Mouse (Mus musculus): Measurements from ENCODE around the gene Irak2. TPM values are rescaled to one million over a fixed set of nuclear protein-coding genes. Genes with fewer than 3 reads are reported as not detected.
A peak's percentile ranks its signal among the peaks of the same experiment; 100 is the strongest.

Irak2 gene
- total and polyA plus RNA-seq, 2 experiments from 2014 or later = 4.8 to 13.9 TPM

- Histone ChIP-seq H3K27ac (peak within 1 kb of the TSS; percentile 93), H3K9me3 (ENCODE audit: low read length) (no peaks in the 10 kb centered on the region), H3K27me3 (ENCODE audit: insufficient read depth, low read length) (no peaks in the 10 kb centered on the region), H3K9ac (replicated peaks; ENCODE audit: low read length) (peak within 1 kb of the TSS; percentile 92), H3K4me3 (ENCODE audit: low read length) (peak within 1 kb of the TSS; percentile 90), H3K36me3 (ENCODE audit: insufficient read depth, low read length) (no peaks in the 10 kb centered on the region), H3K4me1 (ENCODE audit: insufficient read depth, low read length) (peaks cover 10% of the 10 kb centered on the region; the same call in 1 of the 2 replicates), H3K4me2 (ENCODE audit: low read depth, low read length) (peak within 1 kb of the TSS; percentile 69)
- ATAC-seq = peak; percentile 95
- WGBS = under 1% methylated on average over 61 of the region's 65 CpGs
- peak; percentile 68 for TF ChIP-seq CTCF (IDR thresholded peaks at IDR 0.05; ENCODE audit: low read depth)
- DNase-seq (ENCODE audit: low spot score) = peak; percentile 96
These were observed 33.6 kb upstream of the Irak2 start, which contains the start of gene Brk1 for GRCm38 (mm10) chr6:113604432-113605223. TSS of gene Brk1 (plus strand) at chr6:113604772.

GRCm38 (mm10) chr6:113605224-113605545 lies 33.1 kb upstream of the Irak2 start:
- ATAC-seq (peak; percentile 31; the same call in 1 of the 2 replicates), DNase-seq (ENCODE audit: low spot score) (no peak)
- Histone ChIP-seq H3K4me3 (ENCODE audit: low read length) (peak overlapping the region; percentile 90), H3K27ac (peak overlapping the region; percentile 93), H3K4me1 (ENCODE audit: insufficient read depth, low read length) (peaks cover 10% of the 10 kb centered on the region; the same call in 1 of the 2 replicates), H3K36me3 (ENCODE audit: insufficient read depth, low read length) (no peaks in the 10 kb centered on the region; the same call in 1 of the 2 replicates), H3K4me2 (ENCODE audit: low read depth, low read length) (peak overlapping the region; percentile 69), H3K27me3 (ENCODE audit: insufficient read depth, low read length) (no peaks in the 10 kb centered on the region), H3K9ac (replicated peaks; ENCODE audit: low read length) (peak overlapping the region; percentile 92), H3K9me3 (ENCODE audit: low read length) (no peaks in the 10 kb centered on the region)
- TF ChIP-seq CTCF (IDR thresholded peaks at IDR 0.05; ENCODE audit: low read depth) = no peak
- WGBS = 3% methylated on average over 10 of the region's 10 CpGs

GRCm38 (mm10) chr6:113608871-113609270 lies 29.4 kb upstream of the Irak2 start:
- H3K36me3 ChIP-seq (ENCODE audit: insufficient read depth, low read length) = peaks cover 4% of the 10 kb centered on the region; the same call in 1 of the 2 replicates
- ATAC-seq (no peak), DNase-seq (ENCODE audit: low spot score) (no peak)
- no peaks in the 10 kb centered on the region for H3K9me3 ChIP-seq (ENCODE audit: low read length)
- no peak overlapping the region for H3K4me2 ChIP-seq (ENCODE audit: low read depth, low read length)
- no peak for TF ChIP-seq CTCF (IDR thresholded peaks at IDR 0.05; ENCODE audit: low read depth)
- 89% methylated on average over 6 of the region's 6 CpGs for whole genome bisulfite sequencing
- H3K4me1 ChIP-seq (ENCODE audit: insufficient read depth, low read length) = peaks cover 10% of the 10 kb centered on the region; the same call in 1 of the 2 replicates
- H3K4me3 ChIP-seq (ENCODE audit: low read length) = no peak overlapping the region
- no peaks in the 10 kb centered on the region for H3K27me3 ChIP-seq (ENCODE audit: insufficient read depth, low read length)
- no peak overlapping the region for H3K9ac ChIP-seq (replicated peaks; ENCODE audit: low read length)
- H3K27ac ChIP-seq = no peak overlapping the region

GRCm38 (mm10) chr6:113609293-113609692 lies 29.0 kb upstream of the Irak2 start:
- TF ChIP-seq CTCF (IDR thresholded peaks at IDR 0.05; ENCODE audit: low read depth) = no peak
- ATAC-seq (no peak), DNase-seq (ENCODE audit: low spot score) (no peak)
- H3K4me1 ChIP-seq (ENCODE audit: insufficient read depth, low read length) = peaks cover 10% of the 10 kb centered on the region; the same call in 1 of the 2 replicates
- H3K36me3 ChIP-seq (ENCODE audit: insufficient read depth, low read length) = peaks cover 4% of the 10 kb centered on the region; the same call in 1 of the 2 replicates
- H3K4me3 ChIP-seq (ENCODE audit: low read length) = no peak overlapping the region
- H3K27me3 ChIP-seq (ENCODE audit: insufficient read depth, low read length) = no peaks in the 10 kb centered on the region
- 94% methylated on average over 7 of the region's 7 CpGs for WGBS
- no peak overlapping the region for H3K9ac ChIP-seq (replicated peaks; ENCODE audit: low read length)
- H3K9me3 ChIP-seq (ENCODE audit: low read length) = no peaks in the 10 kb centered on the region
- H3K27ac ChIP-seq = no peak overlapping the region
- no peak overlapping the region for H3K4me2 ChIP-seq (ENCODE audit: low read depth, low read length)

GRCm38 (mm10) chr6:113612258-113612969 lies 25.9 kb upstream of the Irak2 start:
- Histone ChIP-seq H3K4me3 (ENCODE audit: low read length) (no peak overlapping the region), H3K27ac (no peak overlapping the region), H3K4me2 (ENCODE audit: low read depth, low read length) (no peak overlapping the region), H3K27me3 (ENCODE audit: insufficient read depth, low read length) (no peaks in the 10 kb centered on the region), H3K9me3 (ENCODE audit: low read length) (no peaks in the 10 kb centered on the region), H3K36me3 (ENCODE audit: insufficient read depth, low read length) (peaks cover 24% of the 10 kb centered on the region), H3K9ac (replicated peaks; ENCODE audit: low read length) (no peak overlapping the region), H3K4me1 (ENCODE audit: insufficient read depth, low read length) (no peaks in the 10 kb centered on the region)
- TF ChIP-seq CTCF (IDR thresholded peaks at IDR 0.05; ENCODE audit: low read depth) = no peak
- ATAC-seq (no peak), DNase-seq (ENCODE audit: low spot score) (no peak)
- WGBS = 90% methylated on average over 8 of the region's 8 CpGs

- H3K36me3 ChIP-seq (ENCODE audit: insufficient read depth, low read length) = peaks cover 33% of the 10 kb centered on the region
- DNase-seq (ENCODE audit: low spot score) (no peak), ATAC-seq (no peak)
- no peak overlapping the region for H3K4me2 ChIP-seq (ENCODE audit: low read depth, low read length)
- no peak overlapping the region for H3K4me3 ChIP-seq (ENCODE audit: low read length)
- no peaks in the 10 kb centered on the region for H3K9me3 ChIP-seq (ENCODE audit: low read length)
- no peak overlapping the region for H3K27ac ChIP-seq
- TF ChIP-seq CTCF (IDR thresholded peaks at IDR 0.05; ENCODE audit: low read depth) = no peak
- WGBS = 99% methylated on average over 7 of the region's 7 CpGs
- no peak overlapping the region for H3K9ac ChIP-seq (replicated peaks; ENCODE audit: low read length)
- H3K27me3 ChIP-seq (ENCODE audit: insufficient read depth, low read length) = no peaks in the 10 kb centered on the region
- no peaks in the 10 kb centered on the region for H3K4me1 ChIP-seq (ENCODE audit: insufficient read depth, low read length)
These were observed 24.1 kb upstream of the Irak2 start for GRCm38 (mm10) chr6:113614152-113614551.

All from hindbrain, postnatal 0 days (tissue).